Mouse (Mus musculus) C2C12 (cell line): ENCODE results near the gene Bcl6. TPM values are rescaled to one million over a fixed set of nuclear protein-coding genes. Genes with fewer than 3 reads are reported as not detected.

Experiments used
- H3K27me3 ChIP-seq: one replicate; pipeline ENCODE4 v1.6.1; 2011; ENCODE audit not compliant: control insufficient read depth, insufficient read depth, insufficient read length
- H3K36me3 ChIP-seq: one replicate; pipeline ENCODE4 v1.6.1; 2011; ENCODE audit not compliant: control insufficient read depth, insufficient read depth
- H3K4me3 ChIP-seq: one replicate; pipeline ENCODE4 v1.5.1; 2011; ENCODE audit warnings: mild to moderate bottlenecking, control low read depth; ENCODE audit not compliant: poor library complexity, insufficient read depth, severe bottlenecking
- H3K79me2 ChIP-seq: one replicate; pipeline ENCODE4 v1.6.1; 2011; ENCODE audit not compliant: control insufficient read depth, insufficient read depth
- H3K79me3 ChIP-seq: one replicate; pipeline ENCODE4 v1.6.1; 2011; ENCODE audit warnings: low read depth, control low read depth
- H3ac ChIP-seq: one replicate; pipeline ENCODE3; 2011; ENCODE audit warnings: low read depth; ENCODE audit not compliant: control insufficient read depth, insufficient read length
- CEBPB ChIP-seq: IDR thresholded peaks from one replicate; pipeline ENCODE4 v1.6.1; 2011; ENCODE audit warnings: low read depth, mild to moderate bottlenecking, control low read depth, moderate library complexity
- CTCF ChIP-seq: IDR thresholded peaks from one replicate; pipeline ENCODE4 v1.5.1; 2011; ENCODE audit not compliant: control insufficient read depth, insufficient read depth, insufficient read length
- FOSL1 ChIP-seq: IDR thresholded peaks from one replicate; pipeline ENCODE4 v1.8.0; 2011; ENCODE audit warnings: mild to moderate bottlenecking, low read length; ENCODE audit not compliant: poor library complexity, insufficient read depth, severe bottlenecking
- MAX ChIP-seq: IDR thresholded peaks from one replicate; pipeline ENCODE4 v1.6.1; 2011; ENCODE audit warnings: mild to moderate bottlenecking, control low read depth
- MYOD1 ChIP-seq: IDR thresholded peaks from one replicate; pipeline ENCODE4 v1.6.1; 2011; ENCODE audit warnings: low read depth; ENCODE audit not compliant: control insufficient read depth, insufficient read length
- MYOG ChIP-seq: IDR thresholded peaks from one replicate; pipeline ENCODE4 v1.6.1; 2011; ENCODE audit not compliant: control insufficient read depth, insufficient read length; ENCODE audit errors: extremely low read depth
- USF1 ChIP-seq: IDR thresholded peaks from one replicate; pipeline ENCODE4 v1.6.1; 2011; ENCODE audit warnings: low read depth, mild to moderate bottlenecking, control low read depth, moderate library complexity
- polyA plus RNA-seq: library from polyadenylated mRNA; unstranded; fragments of >200 nt; fragmentation: generic; extraction: Trizol; gene quantifications from one replicate; pipeline ENCODE4 v1.2.1, GENCODE M21; 2012; ENCODE audit warnings: missing spikeins

The Bcl6 gene
- polyA plus RNA-seq, 1 experiment: 6.2 TPM

- no peaks in the 10 kb centered on the region for H3K27me3 ChIP-seq
- H3ac ChIP-seq: no peak overlapping the region
- H3K79me2 ChIP-seq: no peaks in the 10 kb centered on the region
- TF ChIP-seq FOSL1: no peak
- TF ChIP-seq CEBPB: no peak
- TF ChIP-seq USF1: no peak
- no peak for TF ChIP-seq MAX
- no peak for TF ChIP-seq MYOG
- no peak for TF ChIP-seq MYOD1
- no peak for TF ChIP-seq CTCF
- H3K4me3 ChIP-seq: no peak overlapping the region
- H3K36me3 ChIP-seq: no peaks in the 10 kb centered on the region
- H3K79me3 ChIP-seq: no peaks in the 10 kb centered on the region
Observed at GRCm38 (mm10) chr16:23993351-23994321, 5.0 kb upstream of the Bcl6 start.

GRCm38 (mm10) chr16:23991846-23992580 lies 3.4 kb upstream of the Bcl6 start:
- Histone ChIP-seq H3K4me3 (no peak overlapping the region), H3K27me3 (no peaks in the 10 kb centered on the region), H3K79me2 (peaks cover 13% of the 10 kb centered on the region), H3K79me3 (peaks cover 6% of the 10 kb centered on the region), H3ac (no peak overlapping the region), H3K36me3 (no peaks in the 10 kb centered on the region)
- TF ChIP-seq CEBPB (no peak), USF1 (no peak), FOSL1 (no peak), MYOG (no peak), MYOD1 (no peak), MAX (no peak), CTCF (no peak)

GRCm38 (mm10) chr16:23991170-23991569 lies 2.5 kb upstream of the Bcl6 start:
- H3K79me3 ChIP-seq: peaks cover 8% of the 10 kb centered on the region
- no peaks in the 10 kb centered on the region for H3K27me3 ChIP-seq
- H3K4me3 ChIP-seq: no peak overlapping the region
- H3K36me3 ChIP-seq: no peaks in the 10 kb centered on the region
- H3ac ChIP-seq: no peak overlapping the region
- H3K79me2 ChIP-seq: peaks cover 21% of the 10 kb centered on the region
- no peak for TF ChIP-seq MYOD1
- no peak for TF ChIP-seq FOSL1
- TF ChIP-seq CTCF: peak; percentile 47
- no peak for TF ChIP-seq USF1
- TF ChIP-seq MYOG: no peak
- TF ChIP-seq CEBPB: no peak

- H3K79me2 ChIP-seq: peaks cover 29% of the 10 kb centered on the region
Observed at GRCm38 (mm10) chr16:23990161-23990970, 1.7 kb upstream of the Bcl6 start.

More at GRCm38 (mm10) chr16:23990161-23990970, 1.7 kb upstream of the Bcl6 start:
- Histone ChIP-seq H3K4me3 (no peak overlapping the region), H3ac (no peak overlapping the region), H3K79me3 (peaks cover 13% of the 10 kb centered on the region), H3K36me3 (no peaks in the 10 kb centered on the region), H3K27me3 (no peaks in the 10 kb centered on the region)
- TF ChIP-seq MYOD1 (no peak), FOSL1 (no peak), MAX (no peak), USF1 (no peak), CTCF (no peak)
